Mouse (Mus musculus): ENCODE results near the gene Myl3. TPM values are rescaled to one million over a fixed set of nuclear protein-coding genes. Genes with fewer than 3 reads are reported as not detected.

Gene Myl3
- total RNA-seq (2021), result 1 to 10 TPM; 1.8 to 2.2 TPM
- long read RNA-seq, experiment 1, partial matches to known transcripts, result 0 of 4 reads
- long read RNA-seq, experiment 1, other reads (novel, unspliced or antisense), result 1 of 4 reads
- long read RNA-seq, experiment 2, partial matches to known transcripts, result 0 of 1 reads
- long read RNA-seq, experiment 2, other reads (novel, unspliced or antisense), result 1 of 1 reads

- no peak for DNase-seq
These were observed at the start of gene Myl3 for GRCm38 (mm10) chr9:110741711-110742294. Gene Myl3, plus strand, starts transcription at chr9:110741861.

DNA sequence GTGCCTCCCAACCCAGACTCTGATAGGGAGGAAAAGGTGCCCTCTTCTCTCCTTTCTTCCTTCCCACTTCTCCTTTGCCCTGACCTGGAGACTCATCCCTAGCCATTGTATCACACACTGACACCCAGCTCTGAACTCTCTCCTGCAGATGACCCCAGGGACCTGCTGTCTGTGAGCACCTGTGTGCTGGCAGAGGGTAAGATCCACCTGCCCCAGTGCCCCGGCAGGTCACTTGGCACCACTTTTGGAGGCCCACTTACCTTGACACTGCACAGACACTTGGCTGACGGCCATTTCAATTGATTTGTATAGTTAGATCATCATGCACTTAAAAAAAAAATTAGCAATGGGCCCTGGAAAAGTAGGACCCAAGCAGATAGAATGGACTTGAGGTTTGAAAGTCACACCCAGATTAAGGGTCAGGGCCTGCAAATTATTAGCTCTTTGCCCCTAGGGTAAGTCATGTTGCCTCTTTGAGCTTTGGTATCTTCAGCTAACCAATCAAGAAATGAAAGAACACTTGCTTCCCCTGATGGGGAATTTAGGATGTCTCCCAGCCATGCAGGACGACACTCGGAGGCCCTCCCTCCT lies 46.4 kb upstream of the Myl3 start:
- DNase-seq, result no peak

DNA sequence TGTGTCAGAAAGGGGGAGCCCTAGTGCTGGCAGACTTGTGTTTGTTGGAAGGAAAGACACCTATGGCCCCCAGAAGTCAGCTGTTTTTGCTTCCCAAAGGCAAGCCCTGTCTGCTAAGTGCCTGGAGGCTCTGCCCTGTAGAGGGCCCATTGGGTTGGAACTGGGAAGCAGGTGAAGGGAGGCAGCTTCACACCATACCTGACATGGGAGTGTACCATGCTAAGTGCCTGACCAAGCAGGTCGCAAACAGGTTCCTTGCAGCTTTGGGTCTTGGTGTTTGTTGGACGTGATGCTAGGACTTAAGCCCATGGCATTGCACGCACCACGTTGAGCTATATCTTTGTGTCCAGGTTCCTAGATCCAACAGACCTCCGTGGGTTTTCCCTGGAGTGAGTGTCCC lies 45.2 kb upstream of the Myl3 start:
- no peak for DNase-seq

DNA sequence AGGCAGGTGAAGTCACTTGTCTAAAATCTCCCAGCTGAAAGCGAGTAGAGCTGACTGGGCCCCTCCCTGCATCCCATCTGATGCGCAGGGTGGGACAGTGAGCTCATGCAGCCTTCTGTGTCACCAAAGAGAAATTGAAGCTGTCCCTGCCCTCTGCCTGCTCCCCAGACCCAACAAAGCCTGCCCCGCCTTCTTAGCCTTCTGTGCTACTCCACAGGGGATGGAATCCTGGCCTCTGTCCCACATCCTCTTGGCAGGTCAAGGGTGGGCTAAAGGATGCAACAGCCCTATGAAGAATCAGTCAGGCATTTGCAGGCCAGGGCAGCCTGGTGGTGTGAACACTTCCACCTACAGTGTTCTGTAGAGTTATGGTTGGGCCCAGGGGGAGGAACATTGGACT lies 44.2 kb upstream of the Myl3 start:
- no peak for DNase-seq

- no peak for DNase-seq
These were observed 42.1 kb upstream of the Myl3 start for GRCm38 (mm10) chr9:110699574-110699973.

DNA sequence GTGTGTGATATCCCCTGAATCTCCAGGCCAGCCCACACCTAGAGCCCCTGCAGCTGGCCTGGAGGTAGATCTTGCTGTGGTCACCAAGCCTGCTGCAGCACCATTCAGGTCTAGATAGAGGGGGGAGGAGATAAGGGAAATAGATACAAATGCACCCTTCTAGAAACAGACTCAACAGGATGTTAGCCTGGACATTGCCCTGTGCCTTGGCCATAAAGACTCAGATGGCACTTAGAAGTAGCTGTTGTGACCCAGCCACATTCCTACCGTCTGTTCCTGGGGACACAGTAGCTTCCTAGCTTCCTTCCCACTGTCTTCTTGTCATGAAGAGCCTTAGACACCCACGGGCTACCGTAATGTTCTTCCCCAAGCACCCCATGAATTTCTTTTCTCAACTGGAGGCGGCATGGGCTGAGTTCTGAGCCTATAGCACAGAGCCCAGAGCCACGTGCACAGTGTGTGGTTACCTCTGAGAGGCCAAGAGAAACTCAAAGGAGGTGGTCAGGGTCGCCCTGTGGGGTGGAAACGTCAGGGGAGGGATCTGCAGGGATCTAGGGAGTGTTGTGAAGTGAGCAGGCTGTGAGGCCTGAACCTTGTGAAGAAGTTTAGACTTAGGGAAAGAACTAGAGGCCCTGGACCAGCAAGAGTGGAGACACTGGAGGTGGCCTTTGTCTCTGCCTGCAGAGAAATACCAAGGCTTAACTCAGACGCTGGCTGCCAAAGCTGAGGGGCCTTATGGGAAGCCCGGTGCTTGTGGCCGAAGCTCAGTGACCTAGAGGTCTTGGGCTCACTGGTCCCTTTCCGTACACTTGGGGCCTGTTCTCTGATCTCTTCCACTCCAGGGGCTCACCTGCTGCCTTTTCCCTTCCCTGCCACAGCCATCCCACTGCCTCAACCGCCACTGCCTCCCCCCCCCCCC lies 40.3 kb upstream of the Myl3 start:
- no peak for DNase-seq

DNA sequence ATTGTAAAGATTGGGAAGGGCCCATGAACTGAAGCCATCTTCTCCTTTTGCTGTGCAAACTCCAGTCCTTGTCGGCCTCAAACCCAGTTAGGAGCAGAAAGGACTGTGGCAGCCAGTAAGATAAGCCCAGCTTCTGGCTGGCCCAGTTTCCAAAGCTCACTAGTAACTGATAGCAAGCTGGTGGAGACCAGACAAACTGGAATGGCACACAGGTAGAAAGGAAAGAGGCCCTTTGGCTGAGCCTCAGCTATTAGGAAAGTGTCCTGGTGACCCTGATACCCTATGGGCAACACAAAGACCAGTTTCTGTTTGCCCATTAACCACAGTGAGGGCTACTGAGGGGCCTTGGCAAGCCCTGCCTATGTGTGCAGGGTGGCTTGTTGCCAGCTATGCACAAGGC lies 38.8 kb upstream of the Myl3 start:
- DNase-seq, result no peak

DNA sequence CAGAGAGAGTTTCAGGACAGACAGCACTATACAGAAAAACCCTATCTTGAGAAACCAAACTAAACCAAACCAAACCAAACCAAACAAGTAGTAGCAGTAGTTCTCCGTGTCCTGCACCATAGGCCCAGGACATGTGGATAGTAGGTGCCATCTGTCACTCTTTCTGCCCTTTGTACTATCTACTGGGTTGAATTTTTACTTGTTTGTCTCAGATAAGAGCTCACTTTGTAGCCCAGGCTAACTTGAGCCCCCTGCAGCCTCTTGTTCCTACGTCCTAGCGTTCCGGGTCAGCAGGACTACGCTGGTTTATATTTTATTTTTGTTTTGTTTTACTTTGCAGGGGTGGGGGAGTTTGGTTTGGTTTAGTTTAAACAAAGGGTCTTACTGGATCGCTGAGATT lies 37.7 kb upstream of the Myl3 start:
- DNase-seq, result no peak

DNA sequence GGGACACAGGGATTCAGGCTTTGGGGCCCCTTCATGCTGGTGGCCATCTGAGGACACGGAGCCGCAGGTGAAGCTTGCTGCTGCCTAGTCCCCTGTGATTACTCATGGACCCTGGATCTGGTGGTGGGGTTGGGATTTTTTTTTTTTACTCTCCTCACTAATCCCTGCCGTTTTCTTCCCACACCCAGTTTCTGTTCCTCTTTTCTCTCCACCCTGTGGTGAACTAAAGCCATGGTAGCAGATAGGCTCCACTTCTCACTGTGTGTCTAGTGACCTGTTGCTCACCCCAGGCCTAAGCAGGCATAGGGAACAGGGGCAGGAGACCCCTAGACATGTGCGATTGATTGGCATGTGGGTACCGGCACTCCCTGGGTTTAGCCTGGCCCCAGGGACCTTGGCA lies 34.9 kb upstream of the Myl3 start:
- no peak for DNase-seq

DNA sequence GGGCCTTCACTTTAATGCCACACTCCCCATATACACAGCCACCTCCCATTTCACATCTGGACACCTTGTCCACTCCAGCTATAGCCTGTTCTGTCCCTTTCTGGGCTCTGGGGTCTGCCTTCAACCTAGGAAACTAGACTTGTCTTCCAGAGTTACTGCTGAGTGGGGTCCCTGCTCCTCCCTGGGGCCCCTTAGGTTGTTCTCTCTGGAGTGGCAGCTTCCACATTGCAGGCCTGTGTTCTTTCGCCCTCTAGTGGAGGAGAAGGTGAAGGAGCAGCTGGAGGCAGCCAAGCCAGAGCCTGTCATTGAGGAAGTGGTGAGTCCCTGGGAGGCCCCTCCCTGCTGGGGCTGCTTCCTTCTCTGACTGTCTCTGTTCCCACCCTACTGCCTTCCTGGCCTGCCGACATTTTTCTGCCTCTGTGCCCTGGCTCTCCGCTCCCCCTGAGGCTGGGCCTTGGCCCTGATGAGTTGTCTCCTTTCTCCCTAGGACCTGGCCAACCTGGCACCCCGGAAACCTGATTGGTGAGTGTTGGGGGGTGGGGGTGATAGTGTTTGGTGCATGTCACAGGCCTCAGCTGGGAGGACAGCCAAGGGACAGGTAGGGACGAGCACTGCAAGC lies 31.9 kb upstream of the Myl3 start:
- peak; percentile 71 to 81 for DNase-seq

DNA sequence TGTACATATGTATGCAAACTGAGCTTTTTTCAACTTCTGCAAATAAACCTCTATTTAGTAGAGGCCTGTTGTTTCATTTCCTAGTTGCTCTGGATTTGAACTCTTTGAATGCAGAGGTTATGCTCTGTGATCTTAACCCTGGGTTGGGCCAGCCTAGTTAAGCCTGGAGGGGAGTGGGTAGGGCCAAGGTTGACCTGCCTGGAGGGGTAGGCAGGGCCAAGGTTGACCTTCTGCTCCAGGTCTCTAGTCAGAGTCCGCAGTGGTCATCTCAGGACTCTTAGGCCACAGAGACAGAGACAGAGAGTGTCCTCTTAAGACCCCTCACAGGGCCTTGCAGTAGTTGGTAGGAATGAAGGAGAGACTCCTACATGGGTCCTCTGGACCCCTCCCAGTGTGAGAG lies 30.1 kb upstream of the Myl3 start:
- DNase-seq, result no peak

GRCm38 (mm10) chr9:110711996-110712395 lies 29.7 kb upstream of the Myl3 start:
- DNase-seq, result no peak

- DNase-seq, result no peak
These were observed 29.1 kb upstream of the Myl3 start for GRCm38 (mm10) chr9:110712545-110712944.

DNA sequence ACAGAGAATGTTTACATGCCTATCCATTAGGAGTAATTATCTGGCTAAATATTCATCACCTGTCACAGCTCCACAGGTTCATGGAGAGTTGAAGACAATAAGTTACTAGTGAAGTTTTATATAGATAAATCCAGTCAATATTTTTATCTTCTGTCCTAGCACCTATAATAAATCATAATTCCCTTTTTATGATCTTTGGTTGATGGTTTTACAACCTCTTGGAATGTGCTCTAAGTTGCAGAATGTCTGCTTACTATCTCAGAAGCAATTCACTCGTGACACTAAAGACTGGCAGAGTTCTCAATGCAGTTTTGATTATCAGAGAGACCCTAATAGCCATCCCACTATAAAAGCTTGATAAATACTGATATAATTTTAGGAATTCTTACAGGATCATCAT lies 28.3 kb upstream of the Myl3 start:
- no peak for DNase-seq

DNA sequence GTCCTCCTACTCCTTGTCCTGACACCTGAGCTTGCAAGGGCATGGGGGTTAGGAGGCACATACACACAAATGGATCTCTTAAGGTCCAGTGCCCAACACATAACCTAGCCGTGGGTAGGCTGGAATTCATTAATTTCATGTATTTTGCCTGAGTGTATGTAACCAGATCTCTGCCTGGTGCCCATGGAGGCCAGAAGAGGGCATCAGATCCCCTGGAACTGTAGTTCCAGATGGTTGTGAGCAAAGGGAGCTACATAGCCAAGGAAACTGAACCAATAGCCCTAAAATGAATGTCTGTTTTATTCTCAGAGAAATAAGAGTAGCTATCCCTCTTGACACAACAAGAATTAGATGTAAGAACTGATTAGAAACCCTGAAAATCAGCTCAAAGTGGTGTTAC lies 26.2 kb upstream of the Myl3 start:
- no peak for DNase-seq

- peak; percentile 37 to 66 for DNase-seq
These were observed 24.9 kb upstream of the Myl3 start for GRCm38 (mm10) chr9:110716775-110717174.

DNA sequence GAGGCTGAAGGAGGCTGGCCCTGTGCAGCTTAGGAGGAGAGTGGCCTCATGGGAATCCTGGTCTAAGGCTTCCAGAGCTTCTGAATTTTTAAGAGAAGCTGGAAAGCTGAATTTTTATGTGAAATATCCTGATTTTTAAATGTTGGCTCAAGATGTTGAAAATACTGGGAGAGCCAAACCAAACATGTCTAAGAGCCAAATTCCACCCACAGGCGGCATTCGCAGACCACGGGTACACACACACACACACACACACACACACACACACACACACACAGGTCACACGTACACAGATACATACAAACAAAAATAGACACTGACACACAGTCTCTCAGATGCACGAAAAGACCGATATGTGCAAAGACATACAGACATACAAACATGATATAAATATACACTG lies 23.6 kb upstream of the Myl3 start:
- DNase-seq, result no peak

DNA sequence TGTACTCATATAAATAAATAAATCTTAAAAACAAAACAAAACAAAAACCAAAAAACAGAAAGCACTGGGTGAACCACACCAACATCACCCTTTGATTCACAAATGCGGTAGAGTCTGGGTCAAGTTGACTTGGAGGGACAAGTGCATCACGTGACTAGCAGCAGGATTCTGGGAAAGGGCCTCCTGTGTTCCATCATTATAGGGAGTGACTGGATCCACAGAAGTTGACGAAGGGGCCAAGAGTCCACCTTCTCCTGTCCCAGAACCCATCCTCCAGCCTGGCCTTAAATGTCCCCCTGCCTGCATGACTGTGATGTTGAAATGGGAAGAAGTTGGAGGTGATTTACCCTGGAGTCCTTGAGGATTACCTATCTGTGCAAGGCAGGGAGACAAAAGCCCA lies 22.9 kb upstream of the Myl3 start:
- DNase-seq, result no peak

DNA sequence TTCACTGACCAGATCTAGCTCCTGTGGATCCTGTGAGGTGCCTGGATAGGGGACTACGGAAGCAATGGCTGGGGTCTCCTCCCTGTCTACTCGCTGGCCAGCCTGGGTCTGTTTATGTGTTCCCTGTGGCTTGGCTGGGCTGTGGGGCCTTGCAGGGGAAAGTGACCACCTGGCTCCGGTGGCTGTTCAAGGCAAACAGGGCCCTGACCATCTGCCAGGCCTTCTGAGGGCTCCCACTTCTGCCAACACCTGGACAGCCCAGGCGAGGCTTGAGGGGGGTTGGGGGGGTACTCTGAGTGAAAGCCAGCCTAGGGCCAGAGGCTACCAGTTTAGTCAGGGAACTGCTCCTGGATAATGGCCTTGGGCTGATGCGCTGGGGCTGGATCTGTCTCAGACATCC lies 21.7 kb upstream of the Myl3 start:
- DNase-seq, result no peak

DNA sequence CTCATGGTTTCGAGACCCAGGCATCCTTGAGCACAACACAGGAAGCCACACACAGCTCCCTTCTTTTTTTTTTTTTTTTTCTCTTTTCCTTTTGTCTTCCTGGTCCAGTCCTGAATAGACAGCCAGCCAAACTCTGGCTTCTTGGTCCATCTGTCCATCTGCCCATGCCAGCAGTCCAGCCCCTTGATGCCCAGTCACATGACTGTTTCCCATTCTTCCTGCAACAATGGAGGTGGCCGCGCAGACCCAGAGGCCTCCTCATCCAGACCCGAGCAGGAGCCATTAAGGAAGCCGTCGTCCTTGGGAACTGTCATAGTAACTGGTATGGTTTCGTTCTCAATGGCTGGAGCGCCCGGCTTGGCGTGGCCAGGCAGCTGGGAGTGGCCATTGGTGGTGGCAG lies 19.6 kb upstream of the Myl3 start:
- no peak for DNase-seq

DNA sequence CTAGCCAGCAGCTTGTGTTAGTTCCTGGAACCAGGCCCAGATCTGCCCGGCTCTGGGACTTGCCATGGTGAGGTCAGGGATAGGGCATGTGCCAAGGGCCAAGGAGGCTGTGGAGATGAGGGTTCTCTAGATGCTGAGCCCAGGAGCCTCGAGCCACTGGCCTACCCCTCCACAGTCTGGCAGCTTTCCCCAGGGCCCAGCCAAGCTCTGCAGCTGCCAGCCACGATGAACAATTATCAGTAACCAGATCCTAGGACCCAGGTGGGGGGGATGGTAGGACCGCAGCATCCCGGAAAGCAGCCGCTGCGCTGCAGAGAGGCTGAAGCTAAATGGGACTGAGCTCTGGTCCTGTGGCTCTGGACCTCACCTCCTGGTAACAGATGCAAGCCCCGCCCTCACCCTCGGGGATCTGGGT lies 15.9 kb upstream of the Myl3 start:
- DNase-seq, result peak; percentile 52 to 60

DNA sequence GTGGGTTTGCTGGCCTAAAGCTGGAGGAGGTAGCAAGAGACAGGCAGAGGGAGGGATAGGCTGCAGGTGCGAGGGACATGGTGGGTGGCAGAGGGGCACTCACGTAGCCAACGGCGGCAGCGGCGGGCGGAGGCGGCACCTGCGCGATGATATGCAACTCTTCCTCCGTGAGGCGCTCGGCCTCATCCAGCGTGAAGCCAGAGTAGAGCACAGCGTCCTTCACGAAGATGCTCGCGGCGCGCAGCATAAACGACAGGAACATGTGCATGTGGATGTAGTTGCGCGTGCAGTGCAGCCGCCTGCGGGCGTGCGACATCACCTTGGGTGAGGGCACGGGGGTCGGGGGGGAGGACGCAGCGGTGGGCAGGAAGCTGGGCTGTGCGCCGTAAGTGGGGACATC lies 14.8 kb upstream of the Myl3 start:
- DNase-seq, result no peak

- peak; percentile 59 to 66 for DNase-seq
These were observed 11.8 kb upstream of the Myl3 start for GRCm38 (mm10) chr9:110729841-110730240.

All from adrenal gland, postnatal 36 days (tissue).